Mouse (Mus musculus) C2C12 (cell line): ENCODE measurements around the gene Tmem145.

ENCODE experiments used
- CTCF ChIP-seq: IDR thresholded peaks from one replicate; pipeline ENCODE4 v1.5.1; 2011; ENCODE audit not compliant: control insufficient read depth, insufficient read depth, insufficient read length
- MYOD1 ChIP-seq: IDR thresholded peaks from one replicate; pipeline ENCODE4 v1.6.1; 2011; ENCODE audit warnings: low read depth; ENCODE audit not compliant: control insufficient read depth, insufficient read length

DNA sequence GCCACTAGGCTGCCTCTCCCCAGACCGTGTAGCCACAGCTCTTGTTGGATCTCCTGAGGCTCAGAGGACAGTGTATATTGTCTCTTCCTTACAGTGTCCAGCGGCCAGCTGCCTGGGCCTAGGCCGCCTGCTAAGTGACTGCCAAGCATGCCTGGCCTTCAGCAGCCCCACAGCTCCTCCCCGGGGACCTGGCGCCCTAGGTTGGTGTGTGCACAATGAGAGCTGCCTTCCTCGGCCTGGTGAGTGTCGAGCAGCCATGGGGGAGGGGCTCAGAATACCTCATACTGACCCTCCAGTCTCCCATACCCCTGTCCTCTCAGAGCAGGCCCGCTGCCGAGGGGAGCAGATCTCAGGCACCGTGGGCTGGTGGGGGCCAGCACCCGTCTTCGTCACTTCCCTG is 28.6 kb downstream of the Tmem145 start:
- TF ChIP-seq CTCF, result no peak
- TF ChIP-seq MYOD1, result no peak
